Mouse (Mus musculus): ENCODE data around the gene Tmem88. TPM values are rescaled to one million over a fixed set of nuclear protein-coding genes. Genes with fewer than 3 reads are reported as not detected.

The Tmem88 gene
- polyA plus RNA-seq, 1 experiment from 2014 or later = 61.3 TPM

DNA sequence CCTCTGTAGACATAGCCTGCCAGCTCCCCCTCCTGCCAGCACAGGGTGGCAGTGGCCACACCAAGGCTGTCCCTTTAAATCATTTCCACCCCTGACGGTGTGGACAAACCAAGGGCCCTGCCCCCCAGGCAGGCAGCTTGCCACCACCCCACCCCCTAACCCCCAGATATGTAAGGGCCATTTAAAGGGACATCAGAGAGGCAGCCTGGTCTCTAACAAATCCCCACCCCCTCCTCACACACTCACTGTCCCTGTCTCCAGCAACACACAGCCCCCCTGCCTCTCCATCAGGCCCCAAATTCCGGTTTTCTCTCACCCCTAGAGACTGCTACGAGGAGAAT, 17.3 kb upstream of the Tmem88 start:
- ATAC-seq (replicated peaks; ENCODE audit: low FRiP score, low read depth) = peak; percentile 5; the same call in 1 of the 2 replicates
- H3K4me2 ChIP-seq (ENCODE audit: low read length) = peak overlapping the region; percentile 95
- H3K36me3 ChIP-seq (ENCODE audit: insufficient read depth, low read length) = no peaks in the 10 kb centered on the region
- 0% methylated on average over 3 of the region's 3 CpGs for WGBS
- DNase-seq (ENCODE audit: low spot score) = peak; percentile 79
- TF ChIP-seq CTCF (IDR thresholded peaks at IDR 0.05; ENCODE audit: low read depth) = peak; percentile 38; the same call in 1 of the 2 replicates
- peak overlapping the region; percentile 73 for H3K4me3 ChIP-seq (replicated peaks; ENCODE audit: low read depth, low read length)
- H3K27ac ChIP-seq = peak overlapping the region; percentile 99
- no peaks in the 10 kb centered on the region for H3K27me3 ChIP-seq (ENCODE audit: insufficient read depth, low read length)
- peak overlapping the region; percentile 90 for H3K9ac ChIP-seq (ENCODE audit: low read depth, low read length)
- H3K9me3 ChIP-seq (replicated peaks; ENCODE audit: low read length) = no peaks in the 10 kb centered on the region
- H3K4me1 ChIP-seq (replicated peaks; ENCODE audit: insufficient read depth, low read length) = peaks cover 45% of the 10 kb centered on the region

DNA sequence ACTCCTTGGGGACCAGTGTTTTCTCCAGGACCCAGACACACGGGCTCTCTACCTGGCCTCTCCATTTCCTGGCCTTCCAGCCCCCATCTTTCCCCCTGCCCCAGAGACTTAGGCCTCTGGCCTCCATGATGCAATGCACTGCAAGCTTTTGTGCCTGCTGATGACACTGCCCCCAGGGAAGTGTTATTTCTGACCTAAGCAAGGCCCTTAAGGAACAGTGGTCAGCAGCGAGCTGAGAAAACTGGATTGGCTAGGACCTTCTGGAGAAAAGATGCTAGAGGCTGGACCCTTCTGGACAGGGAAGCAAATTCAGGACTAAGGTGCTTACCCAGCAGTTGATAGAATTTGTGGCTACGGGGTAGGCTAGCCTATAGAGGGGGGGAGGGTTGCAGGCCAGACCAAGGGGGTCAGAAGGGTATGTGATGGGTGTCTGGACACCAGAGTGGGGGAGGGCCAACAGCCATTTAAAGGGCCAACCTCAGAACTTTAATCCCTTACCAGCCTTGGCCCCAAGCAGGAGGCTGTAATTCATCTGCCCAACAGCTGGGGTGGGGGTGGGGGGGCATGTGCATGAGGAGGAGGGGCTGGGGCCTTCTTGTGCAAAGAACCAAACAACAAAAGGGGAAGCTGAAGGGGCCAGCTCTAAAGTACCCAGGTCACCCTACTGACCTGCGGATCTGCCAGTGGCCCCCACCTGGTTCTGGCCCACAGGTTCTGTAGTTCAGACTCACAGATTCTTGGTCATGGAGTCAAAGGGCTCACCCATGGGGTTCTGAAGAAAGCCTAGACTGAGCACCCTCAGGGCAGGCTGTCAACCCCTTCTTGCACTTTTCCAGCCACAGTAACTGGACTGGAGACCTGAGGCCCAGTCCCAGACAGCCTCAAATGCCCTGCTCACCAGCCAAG, 16.6 kb upstream of the Tmem88 start:
- peak overlapping the region; percentile 95 for H3K4me2 ChIP-seq (ENCODE audit: low read length)
- 14% methylated on average over 4 of the region's 4 CpGs for WGBS
- H3K4me1 ChIP-seq (replicated peaks; ENCODE audit: insufficient read depth, low read length) = peaks cover 44% of the 10 kb centered on the region
- no peak for DNase-seq (ENCODE audit: low spot score)
- ATAC-seq (replicated peaks; ENCODE audit: low FRiP score, low read depth) = no peak
- H3K9me3 ChIP-seq (replicated peaks; ENCODE audit: low read length) = no peaks in the 10 kb centered on the region
- peak overlapping the region; percentile 73 for H3K4me3 ChIP-seq (replicated peaks; ENCODE audit: low read depth, low read length)
- H3K27me3 ChIP-seq (ENCODE audit: insufficient read depth, low read length) = no peaks in the 10 kb centered on the region
- TF ChIP-seq CTCF (IDR thresholded peaks at IDR 0.05; ENCODE audit: low read depth) = no peak
- peak overlapping the region; percentile 99 for H3K27ac ChIP-seq
- peak overlapping the region; percentile 90 for H3K9ac ChIP-seq (ENCODE audit: low read depth, low read length)
- H3K36me3 ChIP-seq (ENCODE audit: insufficient read depth, low read length) = no peaks in the 10 kb centered on the region

DNA sequence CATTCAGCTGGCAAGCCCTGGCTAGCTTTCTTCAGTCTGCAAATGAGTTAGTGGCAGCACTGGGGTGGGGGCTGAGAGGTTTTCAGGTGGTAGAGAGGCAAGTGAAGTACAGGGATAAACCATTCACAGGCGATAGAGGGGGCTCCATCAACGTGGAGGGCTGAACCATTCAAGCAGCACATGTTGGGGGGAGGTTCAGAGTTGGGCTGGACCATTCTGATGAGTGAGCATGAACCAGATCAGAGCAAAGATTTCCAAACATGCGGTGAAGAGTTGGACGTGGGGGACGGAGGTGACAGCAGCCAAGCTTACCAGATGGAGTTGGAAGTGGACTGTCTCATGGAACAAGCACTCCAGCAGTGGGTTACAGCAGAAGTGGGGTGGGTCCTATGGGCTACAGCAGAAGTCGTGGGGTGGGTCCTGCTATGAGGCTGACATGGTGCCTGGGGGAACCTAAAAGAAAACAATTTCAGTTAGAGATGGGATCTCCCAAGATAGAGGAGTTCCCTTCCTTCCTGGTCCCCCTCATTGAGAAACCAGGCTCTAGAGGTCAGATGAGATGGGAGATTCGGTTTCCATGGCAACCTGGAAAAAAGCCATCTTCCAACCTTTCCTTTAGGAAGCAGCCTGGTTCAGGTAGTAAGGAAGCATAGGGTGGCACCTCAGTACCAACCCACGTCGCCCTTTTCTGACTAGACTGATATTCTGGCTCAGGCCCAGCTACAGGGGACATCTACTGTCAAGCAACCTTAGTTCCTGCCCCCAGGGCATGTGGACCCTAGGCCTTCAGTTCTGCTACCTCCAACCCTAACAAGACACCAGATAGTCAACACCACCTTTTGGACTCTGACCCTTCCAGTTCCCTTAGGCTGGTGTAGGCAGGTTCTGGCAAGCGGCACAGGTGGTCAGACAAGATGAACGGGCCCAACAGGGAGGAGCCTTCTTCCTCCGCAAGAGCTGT, 15.5 kb upstream of the Tmem88 start, which contains the start of gene Kdm6b:
Gene Kdm6b, minus strand, starts transcription at position 455 of the 961 bp plus-strand sequence.
- DNase-seq (ENCODE audit: low spot score) (peak; percentile 78), ATAC-seq (replicated peaks; ENCODE audit: low FRiP score, low read depth) (no peak)
- H3K9ac ChIP-seq (ENCODE audit: low read depth, low read length) = peak within 1 kb of the TSS; percentile 90; the same call in 1 of the 2 replicates
- H3K27ac ChIP-seq = peak within 1 kb of the TSS; percentile 99
- H3K27me3 ChIP-seq (ENCODE audit: insufficient read depth, low read length) = no peaks in the 10 kb centered on the region
- H3K4me3 ChIP-seq (replicated peaks; ENCODE audit: low read depth, low read length) = peak within 1 kb of the TSS; percentile 73
- H3K4me2 ChIP-seq (ENCODE audit: low read length) = peak within 1 kb of the TSS; percentile 98
- TF ChIP-seq CTCF (IDR thresholded peaks at IDR 0.05; ENCODE audit: low read depth) = peak; percentile 16; the same call in 1 of the 2 replicates
- H3K36me3 ChIP-seq (ENCODE audit: insufficient read depth, low read length) = no peaks in the 10 kb centered on the region
- no peaks in the 10 kb centered on the region for H3K9me3 ChIP-seq (replicated peaks; ENCODE audit: low read length)
- WGBS = 25% methylated on average over 12 of the region's 12 CpGs
- H3K4me1 ChIP-seq (replicated peaks; ENCODE audit: insufficient read depth, low read length) = peaks cover 40% of the 10 kb centered on the region

DNA sequence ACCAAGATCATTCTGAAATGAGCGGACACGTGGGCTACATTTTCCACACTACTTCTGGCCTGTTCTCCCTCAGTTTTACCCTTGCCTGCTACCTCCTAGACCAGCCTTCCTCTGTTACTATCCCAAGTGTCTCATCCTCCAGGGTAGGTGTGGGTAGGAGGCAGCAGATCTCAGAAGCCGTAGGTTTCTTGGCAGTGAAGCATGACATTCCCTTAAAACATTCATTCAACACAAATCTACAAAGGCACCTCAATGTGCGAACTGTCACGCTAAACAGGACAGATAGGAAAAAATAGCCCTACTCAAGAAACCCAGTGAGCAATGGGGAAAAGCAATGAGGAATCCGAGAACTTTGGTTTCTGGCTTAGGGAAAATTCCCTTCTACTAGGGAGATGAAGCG, 14.5 kb upstream of the Tmem88 start:
- TF ChIP-seq CTCF (IDR thresholded peaks at IDR 0.05; ENCODE audit: low read depth) = no peak
- Histone ChIP-seq H3K4me2 (ENCODE audit: low read length) (peak overlapping the region; percentile 98; the same call in 1 of the 2 replicates), H3K4me1 (replicated peaks; ENCODE audit: insufficient read depth, low read length) (peaks cover 48% of the 10 kb centered on the region), H3K27me3 (ENCODE audit: insufficient read depth, low read length) (no peaks in the 10 kb centered on the region), H3K9me3 (replicated peaks; ENCODE audit: low read length) (no peaks in the 10 kb centered on the region), H3K4me3 (replicated peaks; ENCODE audit: low read depth, low read length) (no peak overlapping the region), H3K27ac (peak overlapping the region; percentile 99; the same call in 1 of the 2 replicates), H3K9ac (ENCODE audit: low read depth, low read length) (peak overlapping the region; percentile 35; the same call in 1 of the 2 replicates), H3K36me3 (ENCODE audit: insufficient read depth, low read length) (peaks cover 5% of the 10 kb centered on the region)
- 52% methylated on average over 7 of the region's 7 CpGs for WGBS
- DNase-seq (ENCODE audit: low spot score) = no peak
- ATAC-seq (replicated peaks; ENCODE audit: low FRiP score, low read depth) = no peak

DNA sequence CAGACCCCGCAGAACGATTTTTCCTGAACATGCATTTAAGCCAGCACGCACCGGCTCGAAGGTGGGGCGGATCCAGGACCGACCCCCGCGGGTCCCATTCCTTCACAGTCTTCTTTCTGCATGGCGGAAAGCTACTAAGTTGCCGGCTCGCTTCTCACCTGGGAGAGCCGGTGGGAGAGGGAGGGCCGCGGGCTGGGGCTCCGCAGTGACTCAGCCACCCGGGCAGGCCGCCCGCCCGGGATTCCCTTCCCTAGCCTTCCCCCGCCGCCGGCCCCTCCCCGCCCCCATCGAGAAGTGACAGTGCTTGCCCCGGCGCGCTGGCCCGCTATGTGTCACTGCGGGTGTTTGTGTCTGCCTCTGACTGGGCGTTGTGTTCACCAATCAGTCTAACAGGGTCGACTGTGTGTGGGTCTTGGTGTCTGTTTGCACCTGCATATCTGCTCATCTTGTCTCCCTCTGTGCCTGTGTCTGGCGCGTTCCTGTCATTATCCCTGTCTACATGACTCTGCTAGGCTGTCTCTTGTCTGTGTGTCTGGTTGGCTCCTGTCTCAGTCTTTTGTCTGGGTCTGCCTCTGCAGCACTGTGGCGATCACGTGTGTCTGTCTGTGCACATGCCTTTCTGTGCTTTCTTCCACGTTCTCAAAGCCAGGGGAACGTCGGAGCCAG, 13.6 kb upstream of the Tmem88 start:
- peaks cover 43% of the 10 kb centered on the region for H3K4me1 ChIP-seq (replicated peaks; ENCODE audit: insufficient read depth, low read length)

More for the DNA sequence above, 13.6 kb upstream of the Tmem88 start:
- Histone ChIP-seq H3K27me3 (ENCODE audit: insufficient read depth, low read length) (no peaks in the 10 kb centered on the region), H3K4me2 (ENCODE audit: low read length) (peak overlapping the region; percentile 98), H3K9me3 (replicated peaks; ENCODE audit: low read length) (no peaks in the 10 kb centered on the region), H3K27ac (peak overlapping the region; percentile 99), H3K9ac (ENCODE audit: low read depth, low read length) (peak overlapping the region; percentile 86), H3K36me3 (ENCODE audit: insufficient read depth, low read length) (peaks cover 14% of the 10 kb centered on the region), H3K4me3 (replicated peaks; ENCODE audit: low read depth, low read length) (peak overlapping the region; percentile 82)
- DNase-seq (ENCODE audit: low spot score) = peak; percentile 71
- 2% methylated on average over 39 of the region's 39 CpGs for WGBS
- TF ChIP-seq CTCF (IDR thresholded peaks at IDR 0.05; ENCODE audit: low read depth) = no peak
- no peak for ATAC-seq (replicated peaks; ENCODE audit: low FRiP score, low read depth)

Data from kidney, postnatal 0 days (tissue).